Mouse (Mus musculus) olfactory bulb, adult 2 months (tissue): ENCODE results near the gene Abca3.

Experiments
- CTCF ChIP-seq: fragments of 200-500 bp; IDR thresholded peaks from 2 replicates; pipeline ENCODE4 v1.5.1; 2012; ENCODE audit warnings: low read depth, mild to moderate bottlenecking, low read length, moderate library complexity; ENCODE audit not compliant: insufficient read depth
- POLR2A ChIP-seq: fragments of 200-500 bp; IDR thresholded peaks from 2 replicates; pipeline ENCODE4 v1.6.1; 2012; ENCODE audit warnings: mild to moderate bottlenecking, low read depth, low read length, moderate library complexity; ENCODE audit not compliant: insufficient read depth

DNA sequence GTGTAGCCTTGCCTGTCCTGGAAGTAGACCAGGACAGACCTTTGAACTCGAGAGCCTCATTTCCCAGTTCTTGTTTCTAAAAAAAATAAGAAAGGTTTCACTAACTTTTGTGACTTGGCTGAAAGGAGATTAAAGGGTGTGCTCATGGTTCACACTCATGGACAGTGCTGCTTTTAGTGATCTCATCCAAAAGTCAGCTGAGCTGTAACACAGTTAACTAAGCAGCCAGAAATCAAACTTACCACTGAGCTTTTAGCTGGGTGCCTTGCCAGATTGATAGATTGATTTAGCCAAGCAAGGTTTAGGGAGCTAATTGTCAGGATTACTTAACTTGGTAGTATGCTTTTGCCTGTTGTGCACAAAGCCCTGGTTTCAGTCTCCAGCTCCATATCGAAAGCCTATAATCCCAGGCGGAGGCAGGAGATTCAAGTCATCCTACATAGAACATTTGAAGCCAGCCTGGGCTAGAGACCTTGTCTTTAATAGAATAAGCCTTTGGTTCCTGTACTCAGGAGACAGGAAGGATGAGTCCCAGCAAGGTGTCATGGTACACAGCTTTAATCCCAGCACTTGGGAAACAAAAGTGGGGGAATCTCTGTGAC lies 64.4 kb downstream of the Abca3 start:
- TF ChIP-seq POLR2A (no peak), CTCF (no peak)
